Mouse (Mus musculus) forebrain, embryonic 12.5 days (tissue): Measurements from ENCODE around the gene Lhx3. TPM values are rescaled to one million over a fixed set of nuclear protein-coding genes. Genes with fewer than 3 reads are reported as not detected.

Experiments used
- ATAC-seq: fragments of 200-750 bp; cut with Nextera tagmentation; 2 replicates; pipeline ENCODE4 v1.8.0; 2017; ENCODE audit warnings: moderate TSS enrichment; ENCODE audit not compliant: low FRiP score
- H3K27ac ChIP-seq: fragments of 300-500 bp; sonication (generic); 2 replicates; pipeline ENCODE4 v1.5.1; 2016; ENCODE audit warnings: mild to moderate bottlenecking
- H3K27me3 ChIP-seq: fragments of 300-500 bp; sonication (generic); 2 replicates; pipeline ENCODE4 v1.6.1; 2016; ENCODE audit warnings: mild to moderate bottlenecking
- H3K36me3 ChIP-seq: fragments of 300-500 bp; sonication (generic); replicated peaks from 2 replicates; pipeline ENCODE4 v1.6.1; 2016; ENCODE audit warnings: mild to moderate bottlenecking
- H3K4me1 ChIP-seq: fragments of 300-500 bp; sonication (generic); 2 replicates; pipeline ENCODE4 v1.6.1; 2016
- H3K4me2 ChIP-seq: fragments of 300-500 bp; sonication (generic); 2 replicates; pipeline ENCODE4 v1.6.1; 2016; ENCODE audit warnings: mild to moderate bottlenecking, moderate library complexity
- H3K4me3 ChIP-seq: fragments of 300-500 bp; sonication (generic); replicated peaks from 2 replicates; pipeline ENCODE4 v1.5.1; 2016; ENCODE audit warnings: mild to moderate bottlenecking
- H3K9ac ChIP-seq: fragments of 300-500 bp; sonication (generic); 2 replicates; pipeline ENCODE4 v1.6.1; 2016; ENCODE audit warnings: mild to moderate bottlenecking
- H3K9me3 ChIP-seq: fragments of 300-500 bp; sonication (generic); 2 replicates; pipeline ENCODE4 v1.6.1; 2016
- WGBS: fragments of 180-500 bp; shearing (Covaris S2); methylation state at CpG from one replicate; pipeline ENCODE4 v1.1.7; 2016; 5-methylcytosine and 5-hydroxymethylcytosine counted together
- polyA plus RNA-seq: library from polyadenylated mRNA; unstranded; fragments of >200 nt; fragmentation: Nextera tagmentation; extraction: Ambion mirVana; gene quantifications from 2 replicates; pipeline ENCODE4 v1.2.1, GENCODE M21; 2016

Gene Lhx3
- polyA plus RNA-seq, 1 experiment from 2014 or later, result not detected

DNA sequence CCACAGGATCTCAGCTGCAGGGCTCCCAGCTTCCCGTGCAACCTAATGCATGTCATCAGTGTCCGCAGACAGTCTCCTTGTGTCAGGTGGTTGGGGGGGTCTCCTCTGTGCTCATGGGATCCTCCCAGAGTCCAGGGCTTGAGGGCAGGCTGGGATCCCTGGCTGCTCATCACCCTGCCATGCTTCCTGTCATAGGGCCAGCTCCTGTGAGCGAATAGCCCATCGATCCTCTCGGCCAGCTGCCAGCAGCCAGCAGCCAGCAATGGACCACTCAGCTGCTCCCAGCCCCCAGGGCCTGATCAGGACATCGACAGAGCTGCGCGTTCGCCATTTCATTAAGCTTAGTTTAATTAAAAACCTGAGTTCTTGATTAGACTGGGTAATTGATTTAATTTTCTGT is 50.0 kb downstream of the Lhx3 start:
- Histone ChIP-seq H3K27ac (no peak overlapping the region), H3K36me3 (no peaks in the 10 kb centered on the region), H3K9ac (no peak overlapping the region), H3K4me1 (peaks cover 11% of the 10 kb centered on the region), H3K4me3 (no peak overlapping the region), H3K4me2 (no peak overlapping the region), H3K27me3 (no peaks in the 10 kb centered on the region), H3K9me3 (no peaks in the 10 kb centered on the region)
- no peak for ATAC-seq
- WGBS, result 88% methylated on average over 9 of the region's 9 CpGs

- Histone ChIP-seq H3K27ac (0 out of 2 replicates have a peak overlapping the region, but pooled peaks have one; percentile 5), H3K9me3 (no peaks in the 10 kb centered on the region), H3K4me1 (peaks cover 11% of the 10 kb centered on the region), H3K36me3 (no peaks in the 10 kb centered on the region), H3K4me2 (no peak overlapping the region), H3K4me3 (no peak overlapping the region), H3K27me3 (no peaks in the 10 kb centered on the region), H3K9ac (no peak overlapping the region)
- WGBS, result 62% methylated on average over 10 of the region's 10 CpGs
- ATAC-seq, result peak; percentile 72
These were observed 51.7 kb downstream of the Lhx3 start for GRCm38 (mm10) chr2:26156191-26156977.

DNA sequence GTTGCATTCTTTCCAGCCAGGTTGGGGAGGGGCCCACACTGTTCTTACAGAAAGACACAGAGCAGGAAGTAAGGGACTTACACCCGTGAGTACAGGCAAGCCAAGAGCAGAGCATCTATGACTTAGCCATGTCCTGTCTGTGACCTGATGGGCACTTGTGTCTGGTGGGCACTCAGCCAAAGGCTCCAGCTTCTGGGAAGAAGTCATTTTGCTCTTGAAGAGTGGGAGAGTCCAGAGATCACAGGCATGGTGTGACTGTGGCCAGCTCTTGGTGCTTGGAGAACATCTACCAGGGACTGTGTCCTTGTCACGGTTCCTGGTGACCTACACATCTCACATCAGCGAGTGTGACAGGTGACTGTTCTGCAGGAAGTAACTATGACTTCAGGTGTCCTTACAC is 52.4 kb downstream of the Lhx3 start:
- H3K36me3 ChIP-seq, result no peaks in the 10 kb centered on the region
- no peak overlapping the region for H3K9ac ChIP-seq
- H3K9me3 ChIP-seq, result no peaks in the 10 kb centered on the region
- ATAC-seq, result no peak
- H3K4me3 ChIP-seq, result no peak overlapping the region
- H3K27me3 ChIP-seq, result no peaks in the 10 kb centered on the region
- no peak overlapping the region for H3K4me2 ChIP-seq
- peaks cover 11% of the 10 kb centered on the region for H3K4me1 ChIP-seq
- no peak overlapping the region for H3K27ac ChIP-seq
- WGBS, result 71% methylated on average over 3 of the region's 3 CpGs

GRCm38 (mm10) chr2:26154586-26154985 is 53.5 kb downstream of the Lhx3 start:
- no peak overlapping the region for H3K4me3 ChIP-seq
- no peaks in the 10 kb centered on the region for H3K36me3 ChIP-seq
- no peaks in the 10 kb centered on the region for H3K9me3 ChIP-seq
- 76% methylated on average over 5 of the region's 5 CpGs for WGBS
- H3K27me3 ChIP-seq, result no peaks in the 10 kb centered on the region
- no peak overlapping the region for H3K9ac ChIP-seq
- H3K4me1 ChIP-seq, result peaks cover 11% of the 10 kb centered on the region
- H3K4me2 ChIP-seq, result no peak overlapping the region
- H3K27ac ChIP-seq, result no peak overlapping the region
- no peak for ATAC-seq

GRCm38 (mm10) chr2:26153909-26154340 is 54.2 kb downstream of the Lhx3 start:
- WGBS, result 4% methylated on average over 4 of the region's 4 CpGs
- Histone ChIP-seq H3K4me2 (no peak overlapping the region), H3K36me3 (no peaks in the 10 kb centered on the region), H3K27me3 (no peaks in the 10 kb centered on the region), H3K4me1 (peaks cover 11% of the 10 kb centered on the region), H3K9me3 (no peaks in the 10 kb centered on the region), H3K27ac (no peak overlapping the region), H3K9ac (no peak overlapping the region), H3K4me3 (no peak overlapping the region)
- peak; percentile 76 for ATAC-seq

DNA sequence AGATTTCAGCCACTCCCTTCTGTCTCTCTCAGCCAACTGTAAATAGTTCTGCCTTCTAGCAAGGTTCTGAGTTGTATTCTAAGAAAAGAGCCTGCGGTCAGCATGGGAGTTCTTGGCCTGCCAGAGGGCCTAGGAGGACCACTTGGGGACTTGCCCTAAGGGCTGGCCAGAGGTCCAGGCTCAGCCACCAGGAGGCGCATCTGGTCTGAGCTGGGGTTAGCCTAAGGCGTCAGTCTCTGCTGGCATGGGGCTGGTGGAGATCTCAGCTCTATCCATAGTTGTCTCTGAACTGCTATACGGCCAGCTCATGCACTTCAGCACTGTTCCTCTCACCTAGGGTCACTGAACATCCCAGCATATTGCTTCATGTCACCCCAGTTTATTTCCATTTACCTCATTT is 54.8 kb downstream of the Lhx3 start:
- no peaks in the 10 kb centered on the region for H3K27me3 ChIP-seq
- no peak overlapping the region for H3K4me2 ChIP-seq
- H3K27ac ChIP-seq, result no peak overlapping the region
- H3K4me3 ChIP-seq, result no peak overlapping the region
- H3K9ac ChIP-seq, result no peak overlapping the region
- no peak for ATAC-seq
- H3K9me3 ChIP-seq, result no peaks in the 10 kb centered on the region
- H3K4me1 ChIP-seq, result peaks cover 11% of the 10 kb centered on the region
- 30% methylated on average over 4 of the region's 4 CpGs for WGBS
- no peaks in the 10 kb centered on the region for H3K36me3 ChIP-seq

Other genes with a start within 250 kb of the Lhx3 start
- gene Camsap1, start 225.0 kb downstream of the Lhx3 start, polyA plus RNA-seq, result 71.7 and 80.5 TPM in 2 replicates
- gene Ubac1, start 186.5 kb downstream of the Lhx3 start, polyA plus RNA-seq, result 86.7 and 88.6 TPM in 2 replicates
- gene Nacc2, start 85.1 kb downstream of the Lhx3 start, polyA plus RNA-seq, result 8.4 and 11.0 TPM in 2 replicates
- 20.0 and 21.4 TPM in 2 replicates for gene Qsox2, start 29.2 kb upstream of the Lhx3 start, polyA plus RNA-seq
- gene Ccdc187, start 86.3 kb upstream of the Lhx3 start, polyA plus RNA-seq, result 0.34 and 0.45 TPM in 2 replicates
- gene Gpsm1, start 107.2 kb upstream of the Lhx3 start, polyA plus RNA-seq, result 102 and 108 TPM in 2 replicates
- gene Dnlz, start 143.8 kb upstream of the Lhx3 start, polyA plus RNA-seq, result 34.5 and 36.3 TPM in 2 replicates
- gene Card9, start 152.6 kb upstream of the Lhx3 start, polyA plus RNA-seq, result 1.3 TPM in 2 replicates
- 34.3 and 38.9 TPM in 2 replicates for gene Snapc4, start 172.4 kb upstream of the Lhx3 start, polyA plus RNA-seq
- gene Entr1, start 181.0 kb upstream of the Lhx3 start, polyA plus RNA-seq, result 167 and 173 TPM in 2 replicates
- gene Pmpca, start 181.1 kb upstream of the Lhx3 start, polyA plus RNA-seq, result 120 and 123 TPM in 2 replicates
- 29.2 and 30.6 TPM in 2 replicates for gene Inpp5e, start 200.9 kb upstream of the Lhx3 start, polyA plus RNA-seq
- gene Sec16a, start 236.9 kb upstream of the Lhx3 start, polyA plus RNA-seq, result 30.0 and 33.9 TPM in 2 replicates